Mouse (Mus musculus): ENCODE measurements at regions not wholly inside any gene's neighbourhood (a gene's known extent, or its start where the extent isn't known, plus 50 kb on each side); places are given as distances from the start of the nearest gene placed in this dataset.

DNA sequence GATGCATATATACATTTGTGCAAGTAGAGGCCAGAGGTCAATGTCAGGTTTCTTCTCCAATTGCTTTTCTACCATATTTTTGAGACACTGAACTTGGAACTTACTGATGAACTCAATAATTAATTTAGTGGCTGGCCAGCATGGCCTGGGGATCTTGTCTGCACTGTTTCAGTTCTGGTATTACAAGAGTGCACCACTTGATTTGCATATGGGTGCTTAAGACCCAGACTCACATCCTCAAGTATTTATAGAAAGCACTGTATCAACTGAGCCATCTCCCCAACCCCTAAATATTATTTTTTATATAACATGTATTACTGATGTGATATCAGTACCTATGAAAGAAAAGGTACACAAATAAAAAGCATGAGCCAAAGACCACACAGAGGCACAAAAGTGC is 197.8 kb upstream of the Gimd1 start:
- TF ChIP-seq USF1 (IDR thresholded peaks at IDR 0.05; ENCODE audit: low read depth) (no peak), MYOD1 (IDR thresholded peaks at IDR 0.05; ENCODE audit: control insufficient read depth, insufficient read length, low read depth) (no peak), CEBPB (IDR thresholded peaks at IDR 0.05; ENCODE audit: low read depth) (no peak), CTCF (IDR thresholded peaks at IDR 0.05; ENCODE audit: control insufficient read depth, insufficient read depth, insufficient read length) (no peak), MAX (IDR thresholded peaks at IDR 0.05) (no peak), FOSL1 (IDR thresholded peaks at IDR 0.05; ENCODE audit: insufficient read depth, low read length, poor library complexity, severe bottlenecking) (no peak)
- no peaks in the 10 kb centered on the region for H3K79me2 ChIP-seq (ENCODE audit: control insufficient read depth, insufficient read depth)
- H3K79me3 ChIP-seq (ENCODE audit: low read depth) = no peaks in the 10 kb centered on the region
- H3K36me3 ChIP-seq (ENCODE audit: control insufficient read depth, insufficient read depth) = no peaks in the 10 kb centered on the region
- H3ac ChIP-seq (ENCODE audit: control insufficient read depth, insufficient read length, low read depth) = no peak overlapping the region
- H3K27me3 ChIP-seq (ENCODE audit: control insufficient read depth, insufficient read depth, insufficient read length) = no peaks in the 10 kb centered on the region
- H3K4me3 ChIP-seq (ENCODE audit: insufficient read depth, poor library complexity, severe bottlenecking) = no peak overlapping the region

GRCm38 (mm10) chr3:132441226-132441625 is 188.4 kb upstream of the Gimd1 start:
- Histone ChIP-seq H3K36me3 (ENCODE audit: control insufficient read depth, insufficient read depth) (no peaks in the 10 kb centered on the region), H3K79me2 (ENCODE audit: control insufficient read depth, insufficient read depth) (no peaks in the 10 kb centered on the region), H3K79me3 (ENCODE audit: low read depth) (no peaks in the 10 kb centered on the region)

DNA sequence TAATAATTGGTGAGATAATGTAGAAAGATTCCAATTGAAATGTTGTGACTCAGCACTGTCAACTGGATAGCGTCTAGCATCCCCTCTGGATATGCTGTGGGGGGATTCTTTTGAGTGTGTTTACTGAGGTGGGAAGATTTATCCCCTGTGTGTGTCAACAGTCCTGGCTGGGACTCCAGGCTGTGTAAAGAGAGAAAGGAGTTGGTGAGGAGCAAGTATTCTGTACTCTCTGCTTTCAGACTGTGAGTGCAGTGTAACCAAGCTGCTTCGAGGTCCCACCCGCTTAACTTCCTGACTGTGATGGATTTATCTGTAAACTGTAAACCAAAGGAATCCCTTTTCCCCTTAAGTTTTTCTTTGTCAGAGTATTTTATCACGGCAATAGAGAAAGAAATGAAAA is 175.7 kb upstream of the Gimd1 start:
- H3K27me3 ChIP-seq (ENCODE audit: control insufficient read depth, insufficient read depth, insufficient read length) = no peaks in the 10 kb centered on the region
- H3K4me3 ChIP-seq (ENCODE audit: insufficient read depth, poor library complexity, severe bottlenecking) = no peak overlapping the region
- TF ChIP-seq CTCF (IDR thresholded peaks at IDR 0.05; ENCODE audit: control insufficient read depth, insufficient read depth, insufficient read length) = no peak
- no peak for TF ChIP-seq CEBPB (IDR thresholded peaks at IDR 0.05; ENCODE audit: low read depth)
- no peak for TF ChIP-seq MAX (IDR thresholded peaks at IDR 0.05)
- no peak for TF ChIP-seq MYOG (IDR thresholded peaks at IDR 0.05; ENCODE audit: control insufficient read depth, extremely low read depth, insufficient read length)
- TF ChIP-seq USF1 (IDR thresholded peaks at IDR 0.05; ENCODE audit: low read depth) = no peak
- no peak for TF ChIP-seq MYOD1 (IDR thresholded peaks at IDR 0.05; ENCODE audit: control insufficient read depth, insufficient read length, low read depth)
- TF ChIP-seq FOSL1 (IDR thresholded peaks at IDR 0.05; ENCODE audit: insufficient read depth, low read length, poor library complexity, severe bottlenecking) = no peak
- no peaks in the 10 kb centered on the region for H3K79me2 ChIP-seq (ENCODE audit: control insufficient read depth, insufficient read depth)
- no peak overlapping the region for H3ac ChIP-seq (ENCODE audit: control insufficient read depth, insufficient read length, low read depth)
- no peaks in the 10 kb centered on the region for H3K36me3 ChIP-seq (ENCODE audit: control insufficient read depth, insufficient read depth)
- H3K79me3 ChIP-seq (ENCODE audit: low read depth) = no peaks in the 10 kb centered on the region

More at GRCm38 (mm10) chr3:132441226-132441625, 188.4 kb upstream of the Gimd1 start:
- H3K27me3 ChIP-seq (ENCODE audit: control insufficient read depth, insufficient read depth, insufficient read length) = no peaks in the 10 kb centered on the region
- TF ChIP-seq MAX (IDR thresholded peaks at IDR 0.05) (no peak), FOSL1 (IDR thresholded peaks at IDR 0.05; ENCODE audit: insufficient read depth, low read length, poor library complexity, severe bottlenecking) (no peak), CTCF (IDR thresholded peaks at IDR 0.05; ENCODE audit: control insufficient read depth, insufficient read depth, insufficient read length) (no peak), MYOD1 (IDR thresholded peaks at IDR 0.05; ENCODE audit: control insufficient read depth, insufficient read length, low read depth) (no peak), CEBPB (IDR thresholded peaks at IDR 0.05; ENCODE audit: low read depth) (no peak), USF1 (IDR thresholded peaks at IDR 0.05; ENCODE audit: low read depth) (no peak), MYOG (IDR thresholded peaks at IDR 0.05; ENCODE audit: control insufficient read depth, extremely low read depth, insufficient read length) (no peak)
- no peak overlapping the region for H3ac ChIP-seq (ENCODE audit: control insufficient read depth, insufficient read length, low read depth)
- H3K4me3 ChIP-seq (ENCODE audit: insufficient read depth, poor library complexity, severe bottlenecking) = no peak overlapping the region

DNA sequence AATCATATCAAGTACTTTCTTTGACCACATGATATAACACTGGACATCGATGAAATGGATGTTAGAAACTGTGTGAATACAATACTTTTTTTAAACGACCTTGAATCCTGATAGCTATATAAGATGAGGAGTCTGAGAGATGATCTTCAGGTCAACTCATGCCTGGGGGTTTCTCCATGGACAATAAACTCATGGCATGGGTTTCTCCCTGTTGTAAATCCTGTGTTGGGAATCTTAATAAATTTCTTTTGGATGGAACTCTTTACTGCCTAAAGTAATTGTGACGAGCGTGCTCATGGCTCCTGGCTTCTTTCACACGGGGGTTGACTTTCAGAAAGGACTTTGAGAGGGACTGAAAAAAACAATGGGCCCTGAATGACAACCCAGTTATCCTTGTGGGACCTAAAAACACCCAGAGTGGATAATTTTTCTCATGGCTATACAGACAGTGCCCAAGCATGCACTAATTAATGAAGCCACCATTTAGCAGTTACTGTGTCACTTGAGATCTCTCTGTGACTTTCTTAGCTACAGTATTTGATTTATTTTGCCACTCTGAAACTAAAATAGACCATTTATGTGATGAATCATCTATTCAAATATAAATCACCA is 167.2 kb upstream of the Gimd1 start:
- Histone ChIP-seq H3K79me3 (ENCODE audit: low read depth) (no peaks in the 10 kb centered on the region), H3K27me3 (ENCODE audit: control insufficient read depth, insufficient read depth, insufficient read length) (no peaks in the 10 kb centered on the region), H3K4me3 (ENCODE audit: insufficient read depth, poor library complexity, severe bottlenecking) (no peak overlapping the region), H3K79me2 (ENCODE audit: control insufficient read depth, insufficient read depth) (no peaks in the 10 kb centered on the region), H3K36me3 (ENCODE audit: control insufficient read depth, insufficient read depth) (no peaks in the 10 kb centered on the region), H3ac (ENCODE audit: control insufficient read depth, insufficient read length, low read depth) (no peak overlapping the region)
- no peak for TF ChIP-seq MYOG (IDR thresholded peaks at IDR 0.05; ENCODE audit: control insufficient read depth, extremely low read depth, insufficient read length)
- TF ChIP-seq MAX (IDR thresholded peaks at IDR 0.05) = no peak
- no peak for TF ChIP-seq CEBPB (IDR thresholded peaks at IDR 0.05; ENCODE audit: low read depth)
- TF ChIP-seq CTCF (IDR thresholded peaks at IDR 0.05; ENCODE audit: control insufficient read depth, insufficient read depth, insufficient read length) = no peak
- TF ChIP-seq MYOD1 (IDR thresholded peaks at IDR 0.05; ENCODE audit: control insufficient read depth, insufficient read length, low read depth) = no peak
- TF ChIP-seq FOSL1 (IDR thresholded peaks at IDR 0.05; ENCODE audit: insufficient read depth, low read length, poor library complexity, severe bottlenecking) = no peak
- TF ChIP-seq USF1 (IDR thresholded peaks at IDR 0.05; ENCODE audit: low read depth) = no peak

DNA sequence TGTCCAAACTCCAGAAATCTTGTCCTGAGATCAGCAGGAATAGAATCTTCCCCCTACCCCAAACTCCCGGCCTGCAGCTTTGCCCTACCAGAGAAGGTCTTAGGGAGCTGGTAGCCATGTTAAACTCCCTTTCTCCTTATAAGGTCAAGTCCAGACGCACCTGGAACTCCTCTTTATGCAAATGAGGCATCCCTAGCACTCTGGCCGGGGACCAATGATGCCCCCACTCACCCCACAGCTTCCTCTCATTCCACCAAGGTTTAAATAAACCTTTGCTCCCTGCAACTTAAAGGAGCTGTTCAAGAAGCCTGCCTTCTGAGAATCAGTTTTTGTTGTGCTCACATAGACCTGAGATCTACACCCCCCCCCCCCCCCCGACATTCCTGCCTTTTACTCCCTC is 158.6 kb upstream of the Gimd1 start:
- TF ChIP-seq MAX (IDR thresholded peaks at IDR 0.05) (no peak), CTCF (IDR thresholded peaks at IDR 0.05; ENCODE audit: control insufficient read depth, insufficient read depth, insufficient read length) (no peak), USF1 (IDR thresholded peaks at IDR 0.05; ENCODE audit: low read depth) (no peak), MYOG (IDR thresholded peaks at IDR 0.05; ENCODE audit: control insufficient read depth, extremely low read depth, insufficient read length) (no peak), FOSL1 (IDR thresholded peaks at IDR 0.05; ENCODE audit: insufficient read depth, low read length, poor library complexity, severe bottlenecking) (no peak), CEBPB (IDR thresholded peaks at IDR 0.05; ENCODE audit: low read depth) (no peak), MYOD1 (IDR thresholded peaks at IDR 0.05; ENCODE audit: control insufficient read depth, insufficient read length, low read depth) (no peak)
- Histone ChIP-seq H3K36me3 (ENCODE audit: control insufficient read depth, insufficient read depth) (no peaks in the 10 kb centered on the region), H3ac (ENCODE audit: control insufficient read depth, insufficient read length, low read depth) (no peak overlapping the region), H3K79me3 (ENCODE audit: low read depth) (no peaks in the 10 kb centered on the region), H3K27me3 (ENCODE audit: control insufficient read depth, insufficient read depth, insufficient read length) (no peaks in the 10 kb centered on the region), H3K4me3 (ENCODE audit: insufficient read depth, poor library complexity, severe bottlenecking) (no peak overlapping the region), H3K79me2 (ENCODE audit: control insufficient read depth, insufficient read depth) (no peaks in the 10 kb centered on the region)

All from C2C12 (cell line).